Mouse (Mus musculus) adrenal gland (tissue): Measurements from ENCODE around the gene Gm9573.

Source experiments
- intact Hi-C: fragments of 180-260 bp; cut with DNase I; formaldehyde crosslinking; loops from one replicate; pipeline ENCODE4 v1.15.1; 2025

The Gm9573 gene

DNA sequence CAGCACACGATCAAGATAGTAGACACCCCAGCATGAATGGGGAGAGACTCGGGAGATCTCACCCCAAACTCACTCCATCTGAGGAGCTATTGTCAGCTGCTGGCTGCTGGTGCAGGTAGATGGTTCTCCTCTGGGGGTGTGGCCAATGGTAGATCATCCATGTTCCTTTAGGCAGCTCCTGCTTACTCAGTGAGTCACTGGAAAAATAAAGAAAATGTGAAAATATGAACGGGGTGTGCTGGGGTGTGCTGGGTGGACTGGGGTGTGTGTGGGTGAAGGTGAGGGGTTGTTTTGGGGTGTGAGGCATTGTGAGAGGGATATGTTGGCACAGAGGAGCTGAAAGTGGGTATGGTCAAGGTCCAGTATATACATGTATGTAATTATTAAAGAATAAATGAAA lies 29.0 kb downstream of the Gm9573 start:
- intact Hi-C loops = no loop called here

DNA sequence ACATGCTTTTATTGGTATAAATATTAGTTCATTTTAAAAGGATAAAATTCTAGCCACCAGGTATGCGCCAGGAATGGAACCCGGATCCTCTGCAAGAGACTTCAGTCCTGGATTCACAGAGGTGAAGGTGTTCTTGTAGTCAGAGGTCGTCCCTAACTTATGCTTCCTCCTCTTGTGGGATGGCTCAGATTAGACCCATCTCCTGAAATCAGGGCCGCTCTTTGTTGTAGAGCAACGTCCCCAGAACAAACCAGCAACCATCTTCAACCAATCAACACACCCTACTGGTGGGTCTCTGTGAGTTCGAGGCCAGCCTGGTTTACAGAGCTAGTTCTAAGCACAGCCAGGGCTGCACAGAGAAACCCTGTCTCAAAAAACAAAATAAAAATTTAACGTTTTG lies 32.0 kb downstream of the Gm9573 start:
- intact Hi-C loops = loop anchor here (5.0 kb wide), 1 partner anchor 143 kb away; no protein-coding TSS in a partner anchor

- intact Hi-C loops = loop anchor here (5.0 kb wide), 1 partner anchor 144 kb away; no protein-coding TSS in a partner anchor
Observed at GRCm38 (mm10) chr17:35593786-35594185, 32.7 kb downstream of the Gm9573 start.

DNA sequence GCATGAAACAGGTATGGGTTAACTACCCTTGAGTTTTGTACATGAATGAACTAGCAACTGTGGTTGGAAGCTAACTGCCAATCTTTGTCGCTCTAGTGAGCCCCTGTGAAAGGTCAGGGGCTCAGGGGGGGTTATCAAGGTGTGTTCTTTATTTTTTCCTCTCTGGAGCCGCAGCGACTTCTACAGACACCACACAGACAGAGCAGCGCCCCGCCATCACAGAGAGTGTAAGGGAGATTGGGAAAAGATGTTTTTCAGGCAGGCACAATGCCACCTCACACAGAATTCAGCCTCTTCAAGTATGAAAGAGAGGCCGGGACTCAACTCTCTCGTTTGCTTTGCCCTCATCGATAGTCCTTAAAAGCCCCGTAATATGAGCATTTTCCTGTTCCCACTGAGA lies 34.3 kb downstream of the Gm9573 start:
- intact Hi-C loops = loop anchor here (5.0 kb wide), 1 partner anchor 145 kb away; no protein-coding TSS in a partner anchor

GRCm38 (mm10) chr17:35591731-35592130 lies 34.7 kb downstream of the Gm9573 start:
- intact Hi-C loops = loop anchor here (5.0 kb wide), 1 partner anchor 146 kb away; no protein-coding TSS in a partner anchor

- intact Hi-C loops = loop anchor here (5.0 kb wide), 1 partner anchor 146 kb away; no protein-coding TSS in a partner anchor
Observed at GRCm38 (mm10) chr17:35591219-35591578, 35.2 kb downstream of the Gm9573 start.

- intact Hi-C loops = loop anchor here (5.0 kb wide), 1 partner anchor 147 kb away; no protein-coding TSS in a partner anchor
Observed at GRCm38 (mm10) chr17:35590410-35591218, 35.8 kb downstream of the Gm9573 start.

DNA sequence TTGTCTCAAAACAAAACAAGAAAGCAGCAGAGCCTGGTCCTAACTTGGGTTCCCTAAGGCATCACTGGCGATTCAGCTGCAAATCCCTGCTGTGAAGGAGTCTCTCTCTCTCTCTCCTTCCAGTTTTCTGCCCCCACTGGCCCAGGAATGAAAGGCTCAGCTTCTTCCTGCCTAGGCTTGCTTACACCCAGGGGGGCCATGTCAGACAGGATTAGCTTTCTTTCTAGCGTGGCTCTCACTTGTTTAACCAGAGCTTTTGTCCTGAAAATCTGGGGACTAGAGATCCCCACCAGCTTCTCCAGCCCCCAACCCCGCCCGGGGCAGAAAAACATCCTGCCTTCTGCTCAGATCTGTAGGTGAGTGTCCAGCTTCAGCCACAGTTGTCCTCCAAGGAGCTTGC lies 38.0 kb downstream of the Gm9573 start:
- intact Hi-C loops = no loop called here

DNA sequence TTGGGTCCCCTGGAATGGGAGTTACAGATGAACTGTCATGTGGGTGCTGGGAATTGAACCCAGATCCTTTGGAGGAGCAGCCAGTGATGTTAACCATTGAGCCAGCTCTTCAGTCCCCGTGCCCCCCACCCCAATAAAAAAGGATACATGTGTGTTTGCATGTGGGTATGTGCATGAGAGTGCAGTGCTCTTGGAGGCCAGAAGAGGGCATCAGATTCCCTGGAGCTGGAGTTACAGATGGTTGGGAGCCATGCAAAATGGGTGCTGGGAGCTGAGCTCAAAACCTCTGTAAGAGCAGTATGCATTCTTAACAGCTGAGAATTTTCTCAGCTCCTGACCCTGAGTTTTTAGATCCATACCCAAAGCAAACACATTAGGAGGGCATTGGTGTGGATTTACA lies 39.1 kb downstream of the Gm9573 start:
- intact Hi-C loops = no loop called here

GRCm38 (mm10) chr17:35584330-35584937 lies 42.0 kb downstream of the Gm9573 start:
- intact Hi-C loops = no loop called here

DNA sequence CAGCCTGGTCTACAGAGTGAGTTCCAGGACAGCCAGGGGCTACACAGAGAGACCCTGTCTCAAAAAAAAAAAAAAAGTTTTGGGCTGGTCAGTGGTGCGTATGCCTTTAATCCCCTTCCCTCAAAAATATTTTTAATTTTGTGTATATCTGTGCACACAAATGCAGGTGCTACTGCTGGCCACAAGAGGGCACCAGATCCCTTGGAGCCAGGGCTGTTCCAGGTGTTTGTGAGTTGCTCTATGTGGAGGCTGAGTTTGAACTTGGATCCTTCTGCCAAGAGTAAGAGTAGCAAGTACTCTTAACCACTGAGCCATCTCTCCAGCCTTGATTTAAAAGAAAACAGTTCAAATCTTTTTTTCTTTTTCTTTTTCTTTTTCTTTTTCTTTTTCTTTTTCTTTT lies 43.5 kb downstream of the Gm9573 start:
- intact Hi-C loops = no loop called here

DNA sequence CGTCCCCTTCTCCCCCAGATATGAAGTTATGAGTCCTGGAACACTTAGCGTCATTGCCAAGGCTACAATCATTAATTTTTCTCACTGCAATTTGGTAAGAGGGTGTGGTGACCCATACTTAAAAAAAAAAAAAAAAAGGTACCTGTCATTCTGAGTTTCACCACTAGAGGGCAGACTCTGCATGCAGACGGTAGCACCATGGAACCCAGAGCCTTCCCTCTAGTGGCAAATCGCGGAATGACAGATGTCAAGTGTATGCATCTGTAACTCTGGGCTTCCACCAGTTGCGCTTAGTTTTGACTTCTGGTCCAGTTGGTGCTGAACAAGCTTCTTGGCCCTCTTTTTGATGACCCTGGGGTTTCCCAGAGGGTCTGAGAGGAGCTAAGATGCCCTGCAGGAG lies 48.2 kb downstream of the Gm9573 start:
- intact Hi-C loops = no loop called here

GRCm38 (mm10) chr17:35571477-35571876 lies 55.0 kb downstream of the Gm9573 start:
- intact Hi-C loops = no loop called here

GRCm38 (mm10) chr17:35570836-35571235 lies 55.6 kb downstream of the Gm9573 start:
- intact Hi-C loops = no loop called here

GRCm38 (mm10) chr17:35569091-35569944 lies 57.1 kb downstream of the Gm9573 start:
- intact Hi-C loops = no loop called here
